Mouse (Mus musculus): ENCODE data around the gene Znhit1. TPM values are rescaled to one million over a fixed set of nuclear protein-coding genes. Genes with fewer than 3 reads are reported as not detected.

Znhit1 gene
- total RNA-seq (2021), result 10 to 100 TPM; 61.2 to 79.6 TPM
- long read RNA-seq, experiment 1, transcript Znhit1-204 (6 exons, 1,070 nt), result major isoform, 13 of 46 reads
- long read RNA-seq, experiment 1, transcript Znhit1-206 (5 exons, 1,208 nt), result minor isoform, 7 of 46 reads
- long read RNA-seq, experiment 1, transcript Znhit1-202 (5 exons, 740 nt), result minor isoform, 9 of 46 reads
- long read RNA-seq, experiment 1, partial matches to known transcripts, result 3 of 46 reads
- long read RNA-seq, experiment 1, other reads (novel, unspliced or antisense), result 14 of 46 reads
- long read RNA-seq, experiment 2, transcript Znhit1-204 (6 exons, 1,070 nt), result major isoform, 10 of 33 reads
- long read RNA-seq, experiment 2, transcript Znhit1-206 (5 exons, 1,208 nt), result minor isoform, 5 of 33 reads
- long read RNA-seq, experiment 2, transcript Znhit1-202 (5 exons, 740 nt), result minor isoform, 9 of 33 reads
- long read RNA-seq, experiment 2, partial matches to known transcripts, result 4 of 33 reads
- long read RNA-seq, experiment 2, other reads (novel, unspliced or antisense), result 5 of 33 reads

DNA sequence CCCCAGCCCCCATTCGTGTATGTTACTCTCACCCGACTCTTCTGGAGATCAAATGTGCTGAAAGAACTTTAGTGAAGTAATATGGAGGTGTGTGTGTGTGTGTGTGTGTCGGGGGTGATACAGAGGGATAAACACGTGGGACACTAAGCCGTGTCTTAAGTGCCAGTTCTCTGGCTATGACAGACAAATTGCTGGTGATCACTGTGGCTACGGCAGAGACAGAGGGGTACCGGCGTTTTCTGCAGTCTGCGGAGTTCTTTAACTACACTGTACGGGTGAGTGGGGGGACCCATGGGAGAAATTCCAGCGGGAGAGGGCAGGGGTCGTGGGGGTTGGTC lies at the start of gene Znhit1:
Gene Znhit1, minus strand, starts transcription at position 88 of the 338 bp plus-strand sequence.
- Histone ChIP-seq H3K4me3 (peak within 1 kb of the TSS; percentile 91), H3K27ac (peak within 1 kb of the TSS; percentile 89)
- no peak for DNase-seq
- intact Hi-C loops (cut with DNase I), result no loop called here
- no peak for TF ChIP-seq CTCF (IDR thresholded peaks at IDR 0.05)

DNA sequence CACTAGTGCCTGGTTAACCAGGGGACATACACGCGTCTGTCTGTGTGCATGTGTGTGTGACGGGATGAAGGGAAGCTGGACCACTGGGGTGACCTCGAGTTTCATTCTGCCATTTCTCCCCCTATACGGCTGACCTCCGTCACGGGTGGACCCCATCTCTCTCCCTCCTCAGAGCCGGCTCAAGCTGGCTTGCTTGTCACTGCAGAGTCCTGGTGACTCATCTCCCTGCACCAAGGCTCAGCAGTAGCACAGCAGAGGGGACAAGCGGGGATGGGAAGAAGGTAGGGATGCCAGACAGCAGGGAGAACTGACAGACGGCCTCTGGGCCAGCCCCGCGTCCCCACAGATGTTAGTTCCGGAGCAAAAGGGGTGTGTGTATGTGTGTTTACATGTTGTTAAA lies 48.4 kb upstream of the Znhit1 start:
- no peak for DNase-seq
- intact Hi-C loops (cut with DNase I), result no loop called here
- no peak for TF ChIP-seq CTCF (IDR thresholded peaks at IDR 0.05)
- Histone ChIP-seq H3K4me3 (no peak overlapping the region), H3K27ac (no peak overlapping the region)

DNA sequence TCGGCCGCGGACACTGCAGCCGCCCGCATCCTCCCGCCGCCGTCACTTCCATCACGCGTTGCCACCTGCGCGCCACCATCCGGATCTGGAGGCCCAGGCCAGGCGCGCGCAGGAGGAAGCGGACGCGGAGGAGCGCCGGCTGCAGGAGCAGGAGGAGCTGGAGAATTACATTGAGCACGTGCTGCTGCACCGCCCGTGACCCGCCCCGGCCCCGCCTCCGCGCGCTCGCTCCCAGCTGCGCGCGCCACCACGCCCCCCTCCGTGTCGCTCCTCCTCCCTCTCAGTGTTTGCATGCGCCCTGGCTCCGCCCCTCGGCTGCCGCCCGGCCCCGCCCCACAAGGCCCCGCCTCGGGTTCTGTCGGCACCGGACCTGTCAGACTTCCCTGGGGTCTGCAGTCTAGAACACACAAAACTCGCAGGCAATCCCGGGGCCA lies 44.8 kb upstream of the Znhit1 start:
- intact Hi-C loops (cut with DNase I), result no loop called here

DNA sequence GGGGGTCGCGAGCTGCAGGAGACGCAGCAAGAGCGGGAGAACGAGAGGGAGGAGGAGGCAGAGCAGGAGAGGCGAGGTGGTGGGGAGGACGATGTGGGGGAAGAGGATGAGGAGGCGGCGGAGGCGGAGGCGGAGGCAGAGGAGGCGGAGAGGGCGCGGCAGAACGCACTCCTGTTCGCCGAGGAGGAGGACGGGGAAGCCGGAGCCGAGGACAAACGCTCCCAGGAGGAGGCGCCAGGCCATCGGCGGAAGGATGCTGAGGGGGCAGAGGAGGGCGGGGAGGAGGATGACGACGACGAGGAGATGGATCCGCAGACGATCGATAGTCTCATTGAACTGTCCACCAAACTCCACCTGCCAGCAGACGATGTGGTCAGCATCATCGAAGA lies 44.2 kb upstream of the Znhit1 start:
- intact Hi-C loops (cut with DNase I), result no loop called here
- no peak for DNase-seq
- no peak for TF ChIP-seq CTCF (IDR thresholded peaks at IDR 0.05)
- Histone ChIP-seq H3K4me3 (peak overlapping the region; percentile 69), H3K27ac (no peak overlapping the region)

More for the DNA sequence above, 44.8 kb upstream of the Znhit1 start:
- no peak for TF ChIP-seq CTCF (IDR thresholded peaks at IDR 0.05)
- peak overlapping the region; percentile 69 for H3K4me3 ChIP-seq
- peak; percentile 92 for DNase-seq
- no peak overlapping the region for H3K27ac ChIP-seq

DNA sequence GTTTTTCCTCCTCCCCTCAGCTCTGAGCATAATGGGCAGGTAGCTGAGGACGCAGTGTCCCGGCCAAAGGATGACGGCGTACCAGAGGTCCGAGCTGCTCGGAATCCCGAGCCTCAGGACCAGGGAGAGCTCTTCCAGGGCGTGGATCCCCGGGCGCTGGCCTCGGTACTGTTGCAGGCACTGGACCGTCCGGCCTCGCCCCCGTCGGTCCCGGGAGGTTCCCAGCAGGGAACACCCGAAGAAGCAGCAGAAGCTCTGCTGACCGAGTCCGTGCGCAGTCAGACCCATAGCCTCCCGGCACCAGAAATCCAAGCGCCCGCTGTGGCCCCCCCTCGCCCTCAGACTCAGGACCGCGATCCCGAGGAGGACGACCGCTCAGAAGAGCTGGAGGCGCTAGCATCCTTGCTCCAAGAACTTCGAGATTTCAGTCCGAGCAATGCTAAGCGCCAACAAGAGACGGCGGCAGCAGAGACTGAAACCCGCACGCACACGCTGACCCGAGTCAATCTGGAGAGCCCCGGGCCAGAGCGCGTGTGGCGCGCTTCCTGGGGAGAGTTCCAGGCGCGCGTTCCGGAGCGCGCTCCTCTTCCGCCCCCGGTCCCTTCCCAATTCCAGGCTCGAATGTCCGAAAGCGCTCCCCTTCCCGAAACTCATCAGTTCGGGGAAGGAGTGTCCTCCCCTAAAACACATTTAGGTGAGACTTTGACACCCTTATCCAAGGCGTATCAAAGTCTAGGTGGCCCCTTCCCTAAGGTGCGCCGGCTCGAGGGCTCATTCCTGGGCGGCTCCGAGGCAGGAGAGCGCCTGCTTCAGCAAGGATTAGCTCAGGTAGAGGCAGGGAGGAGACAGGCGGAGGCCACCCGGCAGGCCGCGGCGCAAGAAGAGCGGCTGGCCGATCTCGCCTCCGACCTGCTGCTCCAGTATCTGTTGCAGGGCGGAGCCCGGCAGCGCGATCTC lies 43.5 kb upstream of the Znhit1 start:
- intact Hi-C loops (cut with DNase I), result no loop called here
- peak; percentile 43 for DNase-seq
- Histone ChIP-seq H3K27ac (no peak overlapping the region), H3K4me3 (peak overlapping the region; percentile 69)
- no peak for TF ChIP-seq CTCF (IDR thresholded peaks at IDR 0.05)

DNA sequence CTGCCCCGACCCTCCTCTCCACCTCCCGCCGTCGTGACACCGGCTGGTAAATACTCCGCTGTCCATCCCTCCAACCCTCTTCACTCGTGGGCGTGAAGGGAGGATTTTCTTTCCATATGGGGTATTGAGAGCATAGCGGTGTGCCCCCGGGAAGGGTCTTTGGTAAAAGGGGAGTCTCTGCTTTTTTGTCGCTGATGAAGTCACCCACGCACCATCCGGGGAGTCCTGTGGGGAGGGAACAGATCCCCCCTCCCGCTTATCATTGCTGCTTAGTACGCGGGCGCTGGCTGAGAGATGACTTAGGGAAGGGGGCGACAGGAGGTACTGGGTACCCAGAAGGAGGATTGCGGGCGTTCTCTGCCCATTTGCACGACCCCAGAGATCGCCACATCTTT lies 42.6 kb upstream of the Znhit1 start:
- intact Hi-C loops (cut with DNase I), result no loop called here
- Histone ChIP-seq H3K27ac (no peak overlapping the region), H3K4me3 (peak overlapping the region; percentile 24; the same call in 1 of the 2 replicates)
- no peak for TF ChIP-seq CTCF (IDR thresholded peaks at IDR 0.05)
- DNase-seq, result no peak

DNA sequence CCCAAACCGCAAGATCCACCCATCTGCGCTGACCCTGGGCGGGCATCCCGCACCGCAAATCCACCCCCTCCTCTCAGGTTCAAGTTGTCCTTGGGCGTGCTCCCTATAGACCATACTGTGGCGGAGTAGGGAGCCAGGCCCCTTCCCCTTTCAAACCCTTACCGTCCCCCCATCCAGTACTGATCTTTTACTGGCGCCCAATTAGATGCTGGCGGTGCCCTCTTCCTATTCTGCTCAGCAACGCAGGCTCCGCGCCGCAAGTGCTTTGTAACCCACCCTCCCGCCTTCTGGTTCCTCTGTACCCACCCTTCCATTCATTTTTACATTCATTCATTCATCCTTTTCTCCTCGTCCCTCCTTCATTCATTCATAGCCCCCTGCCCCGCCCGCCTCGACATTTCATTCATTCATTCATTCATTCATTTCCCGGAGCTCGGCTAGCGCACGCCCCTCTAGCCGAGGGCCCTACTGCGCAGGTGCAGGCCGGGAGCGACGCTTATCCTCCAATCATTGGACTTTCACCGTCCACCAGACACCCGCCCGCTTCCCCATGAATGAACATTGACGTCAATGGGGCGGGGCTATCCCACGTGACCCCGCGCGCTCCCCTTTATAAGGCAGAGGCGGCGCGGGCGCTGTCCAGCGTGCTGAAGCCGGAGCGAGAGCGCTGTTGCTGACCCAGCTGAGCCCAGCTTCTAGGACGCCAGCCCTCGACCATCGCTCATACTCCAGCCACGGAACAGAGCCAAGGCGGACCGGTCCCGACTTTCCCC lies 42.0 kb upstream of the Znhit1 start:
- no peak for TF ChIP-seq CTCF (IDR thresholded peaks at IDR 0.05)
- H3K27ac ChIP-seq, result no peak overlapping the region
- intact Hi-C loops (cut with DNase I), result no loop called here
- DNase-seq, result peak; percentile 96
- peak overlapping the region; percentile 52 for H3K4me3 ChIP-seq

DNA sequence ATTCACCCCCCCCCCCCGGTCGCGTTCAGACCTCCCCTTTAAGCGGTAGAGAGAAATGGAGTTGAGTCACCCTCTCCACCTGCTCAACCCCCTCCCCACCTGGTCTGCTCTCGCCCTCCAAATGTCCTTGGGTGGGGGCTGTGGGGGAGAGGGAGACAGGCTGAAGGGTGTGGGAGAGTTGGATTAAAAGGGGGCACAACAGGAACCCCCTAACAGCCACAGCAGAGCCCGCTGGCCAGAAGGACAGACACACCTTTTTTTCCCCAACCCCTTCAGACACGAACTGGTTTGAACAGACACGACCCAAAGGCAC lies 41.4 kb upstream of the Znhit1 start:
- no peak overlapping the region for H3K4me3 ChIP-seq
- no peak for DNase-seq
- intact Hi-C loops (cut with DNase I), result no loop called here
- no peak for TF ChIP-seq CTCF (IDR thresholded peaks at IDR 0.05)
- H3K27ac ChIP-seq, result no peak overlapping the region

DNA sequence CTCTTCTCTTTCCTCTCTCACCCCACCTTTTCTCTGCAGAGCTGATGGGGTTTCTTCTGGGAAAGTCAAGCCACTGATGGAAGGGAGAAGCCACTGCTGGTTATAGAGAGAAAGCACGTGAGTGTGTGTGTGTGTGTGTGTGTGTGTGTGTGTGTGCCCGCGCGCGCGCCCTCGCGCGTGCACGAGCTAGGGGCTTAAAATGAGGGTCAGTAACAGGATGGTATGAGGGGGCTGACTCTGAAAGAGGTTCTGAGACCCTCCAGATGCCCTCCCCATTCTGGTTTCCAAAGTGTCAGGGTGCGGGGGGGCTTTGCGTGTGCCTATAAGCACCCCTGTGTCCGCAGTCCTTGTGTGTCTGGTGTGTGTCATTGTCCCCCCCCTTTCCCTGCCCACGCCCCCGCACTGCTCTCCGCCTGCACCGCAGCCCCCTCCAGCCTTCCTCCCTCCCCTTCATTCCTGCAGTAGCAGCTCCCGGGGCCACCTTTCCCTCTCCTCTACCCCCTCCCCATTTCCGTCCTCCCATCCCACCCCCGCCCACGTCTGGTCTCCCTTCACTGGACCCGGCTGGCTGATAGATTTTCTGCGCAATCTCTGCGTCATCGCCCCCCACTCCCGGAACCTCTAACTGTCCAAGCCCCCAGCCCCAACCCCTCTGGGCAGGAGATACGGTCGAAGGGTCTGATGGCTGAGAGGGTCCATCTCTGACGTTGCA lies 40.9 kb upstream of the Znhit1 start:
- DNase-seq, result no peak
- no peak overlapping the region for H3K4me3 ChIP-seq
- no peak overlapping the region for H3K27ac ChIP-seq
- intact Hi-C loops (cut with DNase I), result no loop called here
- no peak for TF ChIP-seq CTCF (IDR thresholded peaks at IDR 0.05)

DNA sequence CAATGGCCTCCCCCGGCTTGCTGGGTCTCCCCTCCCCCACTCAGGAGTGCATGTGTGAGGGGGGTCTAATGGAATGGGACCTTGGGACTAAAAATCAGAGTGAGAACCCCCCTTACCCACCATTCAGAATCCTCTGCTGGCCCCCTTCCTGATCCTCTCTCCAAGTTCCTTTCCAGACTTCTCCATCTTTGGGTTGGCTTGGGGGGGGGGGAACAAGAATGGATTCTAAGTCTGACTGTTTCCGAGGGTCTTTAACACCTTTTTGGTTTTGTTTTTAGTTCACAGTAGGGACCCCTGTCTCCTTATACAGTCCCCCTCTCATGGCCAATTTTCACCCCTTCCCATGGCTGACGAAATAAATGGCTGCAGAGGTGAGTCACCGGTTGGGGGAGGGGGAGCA lies 38.3 kb upstream of the Znhit1 start, which contains the start of gene Vgf:
Gene Vgf, plus strand, starts transcription at position 301 of the 400 bp plus-strand sequence.
- Histone ChIP-seq H3K4me3 (no peak within 1 kb of the TSS), H3K27ac (no peak within 1 kb of the TSS)
- TF ChIP-seq CTCF (IDR thresholded peaks at IDR 0.05), result no peak
- intact Hi-C loops (cut with DNase I), result no loop called here
- no peak for DNase-seq

DNA sequence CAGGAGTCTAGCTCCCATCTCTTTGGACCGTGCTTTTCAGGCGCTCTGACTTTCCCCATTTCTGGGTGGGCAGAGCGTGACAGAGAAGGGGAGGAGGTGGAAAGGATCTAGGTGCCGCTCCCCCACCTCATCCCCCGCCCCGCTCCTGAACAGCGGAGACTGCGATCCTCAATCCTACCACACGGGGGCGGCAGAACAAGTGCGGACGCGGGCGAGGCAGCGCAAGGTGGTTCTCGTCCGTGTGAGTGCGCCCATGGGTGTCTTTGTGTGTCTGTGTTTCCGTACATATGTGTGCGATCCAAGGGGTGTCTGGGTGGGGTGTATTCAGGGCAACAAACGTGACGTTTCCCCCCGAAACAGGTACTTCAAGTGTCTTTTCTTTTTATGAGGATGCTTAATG lies 37.3 kb upstream of the Znhit1 start:
- Histone ChIP-seq H3K4me3 (no peak overlapping the region), H3K27ac (no peak overlapping the region)
- DNase-seq, result peak; percentile 82
- peak; percentile 98; the same call in 1 of the 2 replicates for TF ChIP-seq CTCF (IDR thresholded peaks at IDR 0.05)
- intact Hi-C loops (cut with DNase I), result loop anchor here (1.0 kb wide), 1 partner anchor 81 kb away; no protein-coding TSS in a partner anchor

DNA sequence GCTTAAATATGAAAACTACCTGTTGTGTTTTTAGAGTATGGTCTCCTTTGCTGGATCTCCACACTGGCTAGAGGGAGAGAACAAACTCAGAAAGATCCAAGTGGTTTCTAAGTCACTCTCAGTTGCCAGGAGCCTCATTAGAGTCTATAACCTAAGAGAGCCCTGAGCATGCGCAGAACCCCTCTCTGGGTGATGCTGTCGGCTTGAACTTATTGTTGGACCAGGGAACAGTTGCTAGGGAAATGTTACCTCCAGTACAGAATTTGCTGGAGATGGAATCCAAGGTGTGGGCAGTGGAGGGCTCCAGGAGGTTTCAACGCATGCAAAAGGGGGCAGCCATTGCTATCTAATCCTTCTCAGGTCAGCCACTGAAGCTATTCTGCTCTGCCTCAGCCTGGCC lies 36.5 kb upstream of the Znhit1 start:
- no peak overlapping the region for H3K27ac ChIP-seq
- DNase-seq, result no peak
- intact Hi-C loops (cut with DNase I), result no loop called here
- TF ChIP-seq CTCF (IDR thresholded peaks at IDR 0.05), result no peak
- no peak overlapping the region for H3K4me3 ChIP-seq
